Mouse (Mus musculus) cortical plate, adult 2 months (tissue): ENCODE measurements around the gene Pla2g4a.

Source experiments
- CTCF ChIP-seq: fragments of 200-500 bp; IDR thresholded peaks from 2 replicates; pipeline ENCODE4 v1.5.1; 2011; ENCODE audit warnings: mild to moderate bottlenecking, control low read depth, low read length; ENCODE audit not compliant: insufficient read depth; ENCODE audit errors: extremely low read depth
- POLR2A ChIP-seq: fragments of 200-500 bp; IDR thresholded peaks from 2 replicates; pipeline ENCODE4 v1.6.1; 2011; ENCODE audit warnings: mild to moderate bottlenecking, low read length, control low read depth; ENCODE audit not compliant: insufficient read depth; ENCODE audit errors: extremely low read depth

DNA sequence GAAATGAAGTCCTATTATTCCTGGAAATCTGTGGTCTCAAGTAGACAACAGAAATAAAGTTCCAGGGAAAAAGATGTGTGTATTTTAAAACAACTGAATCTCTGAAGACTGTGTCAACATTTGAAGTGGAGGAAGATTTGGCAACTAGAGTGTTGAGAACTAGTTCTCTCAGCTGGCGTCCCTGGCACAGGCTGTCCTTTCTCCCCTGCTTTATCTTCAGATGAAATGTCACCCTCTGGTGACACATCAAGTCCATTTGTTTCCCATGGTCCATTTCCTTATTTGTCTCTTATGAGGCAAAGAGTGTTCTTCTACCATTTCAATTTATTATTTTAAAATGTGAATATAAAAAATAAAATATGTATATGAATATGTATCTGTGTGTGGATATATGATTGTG lies 89.5 kb downstream of the Pla2g4a start:
- TF ChIP-seq CTCF (no peak), POLR2A (no peak)
